Mouse (Mus musculus): ENCODE measurements around the gene Slc9a4. TPM values are rescaled to one million over a fixed set of nuclear protein-coding genes. Genes with fewer than 3 reads are reported as not detected.

Gene Slc9a4
- not detected in 2 replicates for polyA plus RNA-seq (2012; rRNA removed)
- polyA plus RNA-seq (2014; fragmentation: Nextera tagmentation; extraction: Ambion mirVana): not detected in 2 replicates

DNA sequence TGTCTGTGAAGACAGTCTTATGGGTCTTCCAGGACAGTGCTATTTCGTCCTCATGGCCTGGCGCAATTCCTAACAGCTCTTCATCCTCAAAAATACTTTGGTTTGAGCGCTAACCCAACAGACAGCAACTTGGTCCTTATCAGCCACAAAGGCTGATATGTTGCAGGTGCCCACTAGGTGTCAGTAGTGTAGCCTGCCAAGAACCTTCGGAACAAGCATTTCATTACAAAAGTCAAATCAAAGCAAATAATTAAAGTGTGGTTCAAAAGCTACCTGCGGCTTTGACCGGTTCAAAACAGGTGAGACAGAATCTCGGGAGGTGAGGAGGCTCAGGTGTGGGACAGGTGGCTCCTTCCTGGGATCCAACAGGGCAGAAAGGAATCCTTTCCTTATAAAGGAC lies at the start of gene Slc9a4:
TSS of gene Slc9a4 (plus strand) at position 298 of the 400 bp plus-strand sequence.
- H3K27ac ChIP-seq: no peak within 1 kb of the TSS
- no peak within 1 kb of the TSS for H3K9ac ChIP-seq (replicated peaks)
- no peak for TF ChIP-seq EP300 (IDR thresholded peaks at IDR 0.05; ENCODE audit: low read depth)
- TF ChIP-seq CTCF (IDR thresholded peaks at IDR 0.05; ENCODE audit: low read depth): peak; percentile 74
- ATAC-seq (ENCODE audit: insufficient read depth) (no peak), DNase-seq (ENCODE audit: low read depth in 3 of 3, low spot score in 3 of 3) (no peak)
- no peaks in the 10 kb centered on the region for H3K4me1 ChIP-seq (replicated peaks; ENCODE audit: control insufficient read depth in 2 of 2, insufficient read depth in 2 of 2, low read length in 1 of 2)
- 6% methylated on average over 7 of the region's 7 CpGs for WGBS (ENCODE audit: insufficient replicate concordance)
- no peaks in the 10 kb centered on the region for H3K9me3 ChIP-seq (ENCODE audit: control insufficient read depth, low read length)
- no peak within 1 kb of the TSS for H3K4me2 ChIP-seq (ENCODE audit: low read depth)
- H3K36me3 ChIP-seq (replicated peaks; ENCODE audit: control insufficient read depth, insufficient read depth, low read depth): no peaks in the 10 kb centered on the region
- no peaks in the 10 kb centered on the region for H3K27me3 ChIP-seq (ENCODE audit: control insufficient read depth, insufficient read depth, low read length)
- no peak within 1 kb of the TSS for H3K4me3 ChIP-seq (ENCODE audit: insufficient read depth in 1 of 2, low read depth in 2 of 2, low read length in 2 of 2)

DNA sequence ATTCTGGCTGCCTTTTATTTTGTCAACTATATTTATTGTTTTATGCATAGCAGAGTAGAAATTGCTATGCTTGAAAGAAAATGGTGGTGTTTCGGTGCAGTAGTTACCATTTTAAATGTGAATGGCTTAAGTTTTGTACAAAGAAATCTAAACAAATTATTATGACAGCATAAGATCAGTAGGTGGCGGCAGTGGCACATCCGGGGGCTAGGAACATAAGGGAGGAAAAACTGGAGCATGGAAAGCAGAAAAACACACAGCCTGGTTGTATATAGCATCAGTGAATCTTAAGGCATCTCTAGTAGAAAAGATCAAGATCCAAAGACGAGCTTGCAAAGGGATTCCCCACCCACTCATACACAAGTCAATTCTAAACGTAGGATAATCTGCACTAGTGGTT lies 42.3 kb upstream of the Slc9a4 start:
- H3K4me2 ChIP-seq (ENCODE audit: low read depth): no peak overlapping the region
- H3K27me3 ChIP-seq (ENCODE audit: control insufficient read depth, insufficient read depth, low read length): no peaks in the 10 kb centered on the region
- H3K9me3 ChIP-seq (ENCODE audit: control insufficient read depth, low read length): no peaks in the 10 kb centered on the region
- TF ChIP-seq EP300 (IDR thresholded peaks at IDR 0.05; ENCODE audit: low read depth) (no peak), CTCF (IDR thresholded peaks at IDR 0.05; ENCODE audit: low read depth) (no peak)
- H3K36me3 ChIP-seq (replicated peaks; ENCODE audit: control insufficient read depth, insufficient read depth, low read depth): no peaks in the 10 kb centered on the region
- no peak for ATAC-seq (ENCODE audit: insufficient read depth)
- no peak overlapping the region for H3K9ac ChIP-seq (replicated peaks)
- no peaks in the 10 kb centered on the region for H3K4me1 ChIP-seq (replicated peaks; ENCODE audit: control insufficient read depth in 2 of 2, insufficient read depth in 2 of 2, low read length in 1 of 2)
- no peak for DNase-seq (ENCODE audit: low read depth in 3 of 3, low spot score in 3 of 3)
- H3K4me3 ChIP-seq (ENCODE audit: insufficient read depth in 1 of 2, low read depth in 2 of 2, low read length in 2 of 2): no peak overlapping the region
- 63% methylated on average over 5 of the region's 5 CpGs for WGBS (ENCODE audit: insufficient replicate concordance)
- no peak overlapping the region for H3K27ac ChIP-seq

DNA sequence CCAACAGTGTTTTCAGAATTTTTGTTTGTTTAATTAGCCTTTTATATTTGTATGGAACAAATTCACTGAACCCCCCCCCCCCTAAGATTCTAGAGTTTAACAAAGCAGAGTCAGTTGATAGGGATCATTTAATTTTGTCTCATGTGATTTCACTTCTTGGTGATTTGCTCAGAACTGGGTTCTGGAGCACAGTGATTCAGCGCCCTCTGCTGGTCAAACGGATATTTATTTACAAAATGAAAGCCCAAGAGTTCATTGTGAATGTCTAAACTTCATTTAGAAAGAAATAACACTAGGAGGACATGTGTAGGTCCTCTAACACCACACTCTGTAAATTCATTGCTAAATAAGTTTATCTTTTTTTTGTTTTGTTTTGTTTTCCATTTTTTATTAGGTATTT lies 35.2 kb upstream of the Slc9a4 start:
- H3K27ac ChIP-seq: no peak overlapping the region
- H3K9ac ChIP-seq (replicated peaks): no peak overlapping the region
- no peak overlapping the region for H3K4me3 ChIP-seq (ENCODE audit: insufficient read depth in 1 of 2, low read depth in 2 of 2, low read length in 2 of 2)
- no peak overlapping the region for H3K4me2 ChIP-seq (ENCODE audit: low read depth)
- ATAC-seq (ENCODE audit: insufficient read depth): no peak
- WGBS (ENCODE audit: insufficient replicate concordance): 2% methylated on average over 2 of the region's 2 CpGs
- DNase-seq (ENCODE audit: low read depth in 3 of 3, low spot score in 3 of 3): peak; percentile 12 to 31 (median 27)
- no peaks in the 10 kb centered on the region for H3K27me3 ChIP-seq (ENCODE audit: control insufficient read depth, insufficient read depth, low read length)
- TF ChIP-seq CTCF (IDR thresholded peaks at IDR 0.05; ENCODE audit: low read depth): peak; percentile 68
- no peak for TF ChIP-seq EP300 (IDR thresholded peaks at IDR 0.05; ENCODE audit: low read depth)
- no peaks in the 10 kb centered on the region for H3K36me3 ChIP-seq (replicated peaks; ENCODE audit: control insufficient read depth, insufficient read depth, low read depth)
- no peaks in the 10 kb centered on the region for H3K4me1 ChIP-seq (replicated peaks; ENCODE audit: control insufficient read depth in 2 of 2, insufficient read depth in 2 of 2, low read length in 1 of 2)
- H3K9me3 ChIP-seq (ENCODE audit: control insufficient read depth, low read length): no peaks in the 10 kb centered on the region

DNA sequence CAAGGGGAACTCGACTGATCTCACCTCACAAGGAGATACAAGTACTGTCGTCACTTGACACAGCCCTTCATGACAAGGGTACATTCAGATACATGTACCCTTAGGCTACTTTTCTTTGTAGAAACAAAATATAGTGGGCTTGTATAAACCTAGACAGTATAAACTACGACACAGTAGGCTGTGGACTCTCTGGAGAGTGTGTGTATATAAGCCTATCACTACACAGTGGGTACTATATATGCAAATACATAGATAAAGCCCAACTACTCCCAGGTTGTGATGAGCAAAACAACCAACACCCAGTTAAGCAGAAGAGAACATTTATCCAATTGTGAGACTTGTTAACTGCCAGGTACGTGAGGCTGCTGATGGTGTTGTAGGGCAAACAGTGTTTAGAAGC lies 33.2 kb upstream of the Slc9a4 start:
- Histone ChIP-seq H3K27me3 (ENCODE audit: control insufficient read depth, insufficient read depth, low read length) (no peaks in the 10 kb centered on the region), H3K4me1 (replicated peaks; ENCODE audit: control insufficient read depth in 2 of 2, insufficient read depth in 2 of 2, low read length in 1 of 2) (no peaks in the 10 kb centered on the region), H3K4me2 (ENCODE audit: low read depth) (no peak overlapping the region), H3K9me3 (ENCODE audit: control insufficient read depth, low read length) (no peaks in the 10 kb centered on the region), H3K27ac (no peak overlapping the region), H3K4me3 (ENCODE audit: insufficient read depth in 1 of 2, low read depth in 2 of 2, low read length in 2 of 2) (no peak overlapping the region), H3K36me3 (replicated peaks; ENCODE audit: control insufficient read depth, insufficient read depth, low read depth) (no peaks in the 10 kb centered on the region), H3K9ac (replicated peaks) (no peak overlapping the region)
- no peak for DNase-seq (ENCODE audit: low read depth in 3 of 3, low spot score in 3 of 3)
- WGBS (ENCODE audit: insufficient replicate concordance): 53% methylated on average over 4 of the region's 4 CpGs
- ATAC-seq (ENCODE audit: insufficient read depth): no peak
- TF ChIP-seq EP300 (IDR thresholded peaks at IDR 0.05; ENCODE audit: low read depth): no peak
- TF ChIP-seq CTCF (IDR thresholded peaks at IDR 0.05; ENCODE audit: low read depth): no peak

DNA sequence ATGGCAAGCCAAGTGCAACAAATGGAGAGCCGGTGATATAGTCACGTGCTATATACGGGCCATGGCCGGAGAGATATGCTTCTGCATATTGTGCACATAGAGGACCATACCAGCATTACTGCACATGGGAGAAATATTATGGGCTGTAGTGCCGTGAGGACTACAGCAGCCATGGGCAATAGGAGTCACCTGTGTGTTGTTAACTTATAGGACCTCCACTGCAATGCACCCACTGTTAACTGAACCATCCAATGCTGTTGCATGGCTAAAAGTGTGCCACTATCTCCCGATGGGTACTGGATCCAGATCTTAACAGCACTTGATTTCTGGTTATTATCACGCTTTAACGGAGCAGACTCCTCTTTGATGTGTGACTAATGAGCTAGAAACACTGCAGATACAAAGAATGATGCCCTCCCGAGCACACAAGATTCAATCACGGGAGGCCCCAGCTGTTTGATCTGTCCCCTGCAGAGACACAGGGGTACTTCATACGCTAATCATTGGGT lies 32.8 kb upstream of the Slc9a4 start:
- ATAC-seq (ENCODE audit: insufficient read depth) (no peak), DNase-seq (ENCODE audit: low read depth in 3 of 3, low spot score in 3 of 3) (no peak)
- H3K4me1 ChIP-seq (replicated peaks; ENCODE audit: control insufficient read depth in 2 of 2, insufficient read depth in 2 of 2, low read length in 1 of 2): no peaks in the 10 kb centered on the region
- no peak overlapping the region for H3K27ac ChIP-seq
- H3K9ac ChIP-seq (replicated peaks): no peak overlapping the region
- H3K27me3 ChIP-seq (ENCODE audit: control insufficient read depth, insufficient read depth, low read length): no peaks in the 10 kb centered on the region
- H3K36me3 ChIP-seq (replicated peaks; ENCODE audit: control insufficient read depth, insufficient read depth, low read depth): no peaks in the 10 kb centered on the region
- 72% methylated on average over 11 of the region's 11 CpGs for WGBS (ENCODE audit: insufficient replicate concordance)
- TF ChIP-seq EP300 (IDR thresholded peaks at IDR 0.05; ENCODE audit: low read depth) (no peak), CTCF (IDR thresholded peaks at IDR 0.05; ENCODE audit: low read depth) (no peak)
- no peak overlapping the region for H3K4me3 ChIP-seq (ENCODE audit: insufficient read depth in 1 of 2, low read depth in 2 of 2, low read length in 2 of 2)
- no peaks in the 10 kb centered on the region for H3K9me3 ChIP-seq (ENCODE audit: control insufficient read depth, low read length)
- no peak overlapping the region for H3K4me2 ChIP-seq (ENCODE audit: low read depth)
